ENCODE assay signal across 19 mouse cellular contexts in the genomic region with DNA sequence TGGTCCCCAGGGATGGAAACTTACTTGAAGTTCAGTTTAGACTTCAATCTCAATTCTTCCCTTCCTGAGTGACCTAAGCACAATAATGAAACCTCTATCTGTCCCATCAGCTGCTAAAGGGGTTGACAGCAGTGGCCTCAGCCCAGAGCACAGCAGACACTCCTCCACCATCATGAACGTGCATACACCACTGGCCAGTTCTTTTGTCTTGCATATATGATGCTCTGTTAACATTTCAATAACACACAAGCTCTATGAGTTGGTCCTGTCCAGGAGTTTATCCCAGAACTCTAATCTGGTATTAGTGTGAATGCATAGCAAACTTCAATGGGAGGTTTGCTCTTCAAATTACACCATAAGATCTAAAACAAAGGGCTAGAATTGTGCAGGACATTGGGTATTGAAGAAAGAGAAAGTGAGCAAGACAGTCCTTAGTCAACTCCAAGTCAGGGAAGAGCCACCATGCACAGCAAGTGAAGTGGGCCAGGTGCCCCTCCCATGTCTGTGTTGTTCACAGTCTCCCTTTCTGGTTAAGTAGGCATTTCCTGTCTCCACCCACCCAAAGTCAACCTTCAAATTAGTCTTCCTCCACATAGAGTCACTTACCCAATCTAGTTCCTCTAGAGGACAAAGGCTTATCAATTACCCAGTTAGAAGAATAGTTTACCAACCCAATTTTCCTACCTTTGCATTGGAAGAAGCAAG. TPM values are rescaled to one million over a fixed set of nuclear protein-coding genes. Genes with fewer than 3 reads are reported as not detected.
DNase-seq lines count a peak whose midpoint lies in the region; ATAC-seq and TF ChIP-seq lines count a peak whose summit lies in the region.
"Had no signal": no experiment of that assay in that cellular context is flagged by ENCODE, and none has a peak within 500 bp of the region (broad histone marks: within the 10 kb centered on the region; RNA-seq: fewer than 3 reads in every experiment).

No protein-coding gene starts in this region.

- DNase-seq in lung, postnatal 25 days (ENCODE audit: low spot score), result peak; percentile 15
- DNase-seq in lung, adult 2 months, result no peak
- DNase-seq in CD4-positive, CD25-positive, alpha-beta regulatory T cell, adult 2 months (ENCODE audit: low read depth, low spot score), result peak; percentile 65
- peak; percentile 77 for DNase-seq in ZHBTc4 (ENCODE audit: low read depth, low spot score)
- no peak for DNase-seq in neural tube, embryonic 10.5 days (ENCODE audit: extremely low spot score, low spot score)
- no peak for DNase-seq in adrenal gland, adult (ENCODE audit: inconsistent age in 2 of 2, low spot score in 1 of 2)
- DNase-seq in right cerebral cortex, postnatal 25 days, result no peak
- DNase-seq: adrenal gland, postnatal 36 days; cerebellum, adult 9-10 months; gastrocnemius, postnatal 25 days; heart, postnatal 10 days; lung, postnatal 14 days had no signal

- H3K4me1 ChIP-seq in lung, adult 2 months (ENCODE audit: control insufficient read depth, insufficient read depth, low read length), result no peaks in the 10 kb centered on the region; the same call in 1 of the 2 replicates
- H3K4me1 ChIP-seq: hindbrain, embryonic 12.5 days; intestine, embryonic 15.5 days; midbrain, embryonic 10.5 days had no signal

- H3K4me3 ChIP-seq in lung, adult 2 months (replicated peaks; ENCODE audit: extremely low read depth, low read depth, low read length), result no peak overlapping the region
- H3K4me3 ChIP-seq: hindbrain, embryonic 12.5 days; intestine, embryonic 15.5 days; midbrain, embryonic 10.5 days had no signal

- WGBS in lung, adult 2 months, result 65% methylated on average over 1 of the region's 1 CpGs

- no peak for TF ChIP-seq POLR2A in lung, adult 2 months (IDR thresholded peaks at IDR 0.05; ENCODE audit: borderline replicate concordance, extremely low read depth, low read depth, low read length)

- no peak for TF ChIP-seq CTCF in lung, adult 2 months (IDR thresholded peaks at IDR 0.05; ENCODE audit: insufficient read depth, low read length)

- ATAC-seq in neutrophil, adult 5-6 weeks (ENCODE audit: extremely low read depth, insufficient number of reproducible peaks, low FRiP score, poor library complexity, severe bottlenecking), result peak; percentile 34; the same call in 1 of the 2 replicates
- ATAC-seq: intestine, embryonic 15.5 days had no signal

RNA-seq across cellular contexts. Expression of a gene that starts 10.2 kb away (rescaled TPM):
- polyA plus RNA-seq in lung, adult 2 months (2012; rRNA removed), result 0.97 and 1.3 TPM in 2 replicates
- total RNA-seq in neutrophil, adult 5-6 weeks (2017), result 15.7 and 17.1 TPM in 2 replicates
- polyA plus RNA-seq: kidney, embryonic 14.5 days; large intestine, adult 2 months; small intestine, adult 2 months had no signal

RNA-seq across cellular contexts. Expression of a gene that starts 10.5 kb away (rescaled TPM):
- polyA plus RNA-seq in lung, adult 2 months (2012; rRNA removed), result 1.2 TPM in 2 replicates
- total RNA-seq in neutrophil, adult 5-6 weeks (2017), result 7.6 and 8.8 TPM in 2 replicates

RNA-seq across cellular contexts. Expression of a gene that starts 41.8 kb away (rescaled TPM):
- polyA plus RNA-seq in lung, adult 2 months (2012; rRNA removed), result 11.8 and 12.6 TPM in 2 replicates
- 727 and 731 TPM in 2 replicates for total RNA-seq in neutrophil, adult 5-6 weeks (2017)

Comparison
In these comparisons a context has a peak if more than half of its experiments do, and no peak if none do; other contexts are left out.
1. DNase-seq: peak in lung, postnatal 25 days (single experiment), CD4-positive, CD25-positive, alpha-beta regulatory T cell, adult 2 months (single experiment) and ZHBTc4 (single experiment); none in lung, adult 2 months (single experiment), neural tube, embryonic 10.5 days (single experiment), adrenal gland, adult (0 of 2) and right cerebral cortex, postnatal 25 days (single experiment).